Mouse (Mus musculus) CH12.LX (cell line): ENCODE results near the gene Otogl. TPM values are rescaled to one million over a fixed set of nuclear protein-coding genes. Genes with fewer than 3 reads are reported as not detected.

Experiments used
- DNase-seq: peaks from one replicate; pipeline ENCODE4 v3.0.0-alpha.2; 2013; ENCODE audit errors: extremely low read depth
- H3K27ac ChIP-seq: 2 replicates; pipeline ENCODE4 v1.5.1; 2012; ENCODE audit warnings: low read depth, mild to moderate bottlenecking, control low read depth, moderate library complexity; ENCODE audit not compliant: insufficient read depth
- H3K27me3 ChIP-seq: replicated peaks from 2 replicates; pipeline ENCODE3; 2012; ENCODE audit warnings: inconsistent platforms
- H3K36me3 ChIP-seq, 2 experiments: replicated peaks in 1 of 2; 2 replicates each; pipeline versions ENCODE3 to v1.6.1; 2012; ENCODE audit warnings: inconsistent platforms in 1 of 2, low read length in 1 of 2, mild to moderate bottlenecking in 1 of 2, mixed read lengths in 1 of 2, moderate library complexity in 1 of 2; ENCODE audit not compliant: control insufficient read depth in 1 of 2, insufficient read depth in 1 of 2
- H3K4me1 ChIP-seq, 2 experiments: 2 replicates each; pipeline ENCODE4 v1.6.1; 2012; ENCODE audit warnings: inconsistent platforms in 1 of 2, moderate library complexity in 1 of 2; ENCODE audit not compliant: insufficient read depth in 2 of 2, control insufficient read depth in 1 of 2
- H3K4me2 ChIP-seq: 2 replicates; pipeline ENCODE4 v1.6.1; 2012; ENCODE audit warnings: low read depth, mild to moderate bottlenecking, control low read depth; ENCODE audit not compliant: poor library complexity, insufficient read depth, severe bottlenecking
- H3K4me3 ChIP-seq, 3 experiments: fragments of 150-350 bp in 1 of 3; sonication (generic) in 1 of 3; replicated peaks in 1 of 3; 2 replicates each; pipeline versions ENCODE3 to v1.5.1; 2011 to 2012; ENCODE audit warnings: low read depth in 2 of 3, low read length in 2 of 3, mild to moderate bottlenecking in 2 of 3, moderate library complexity in 2 of 3, control low read depth in 1 of 3, improper control_type of control experiment in 1 of 3, inconsistent platforms in 1 of 3, mixed read lengths in 1 of 3; ENCODE audit not compliant: poor library complexity in 1 of 3
- H3K79me2 ChIP-seq: replicated peaks from 2 replicates; pipeline ENCODE4 v1.6.1; 2012; ENCODE audit warnings: mild to moderate bottlenecking, moderate library complexity; ENCODE audit not compliant: control insufficient read depth, poor library complexity, insufficient read depth, severe bottlenecking; ENCODE audit errors: extremely low read depth
- H3K9ac ChIP-seq: 2 replicates; pipeline ENCODE4 v1.6.1; 2012; ENCODE audit warnings: low read depth, mild to moderate bottlenecking, control low read depth, moderate library complexity; ENCODE audit not compliant: insufficient read depth
- H3K9me3 ChIP-seq: replicated peaks from 2 replicates; pipeline ENCODE3; 2012; ENCODE audit warnings: low read length, inconsistent platforms, mixed read lengths
- BHLHE40 ChIP-seq: IDR thresholded peaks from 2 replicates; pipeline ENCODE4 v1.6.1; 2011; ENCODE audit warnings: mild to moderate bottlenecking, low read depth, low read length, improper control_type of control experiment
- CHD1 ChIP-seq: IDR thresholded peaks from 2 replicates; pipeline ENCODE4 v1.6.1; 2012; ENCODE audit warnings: low read depth, low read length, improper control_type of control experiment, inconsistent platforms
- CHD2 ChIP-seq: IDR thresholded peaks from 2 replicates; pipeline ENCODE4 v1.6.1; 2011; ENCODE audit warnings: low read length, improper control_type of control experiment
- CTCF ChIP-seq, 2 experiments: IDR thresholded peaks in 1 of 2; conservative IDR thresholded peaks in 1 of 2; 2 replicates each; pipeline ENCODE4 v1.5.1; 2011 to 2012; ENCODE audit warnings: low read depth in 2 of 2, low read length in 2 of 2, improper control_type of control experiment in 1 of 2, inconsistent platforms in 1 of 2, mild to moderate bottlenecking in 1 of 2, moderate library complexity in 1 of 2
- E2F4 ChIP-seq: IDR thresholded peaks from 2 replicates; pipeline ENCODE4 v1.6.1; 2011; ENCODE audit warnings: low read depth, low read length, improper control_type of control experiment; ENCODE audit not compliant: insufficient replicate concordance
- ELF1 ChIP-seq: IDR thresholded peaks from 2 replicates; pipeline ENCODE4 v1.6.1; 2014; ENCODE audit warnings: low read depth, mild to moderate bottlenecking, inconsistent platforms, low read length, improper control_type of control experiment
- GABPA ChIP-seq: IDR thresholded peaks from 2 replicates; pipeline ENCODE4 v1.6.1; 2012; ENCODE audit warnings: low read depth, low read length, improper control_type of control experiment, inconsistent platforms; ENCODE audit not compliant: insufficient replicate concordance
- IRF4 ChIP-seq: IDR thresholded peaks from 2 replicates; pipeline ENCODE4 v1.6.1; 2014; ENCODE audit warnings: low read depth, mild to moderate bottlenecking, inconsistent platforms, low read length, improper control_type of control experiment
- JUN ChIP-seq: IDR thresholded peaks from 2 replicates; pipeline ENCODE4 v1.6.1; 2011; ENCODE audit warnings: low read depth, mild to moderate bottlenecking, low read length, improper control_type of control experiment, moderate library complexity; ENCODE audit not compliant: insufficient read depth
- MXI1 ChIP-seq: IDR thresholded peaks from 2 replicates; pipeline ENCODE4 v1.6.1; 2011; ENCODE audit warnings: mild to moderate bottlenecking, low read depth, low read length, improper control_type of control experiment
- MYC ChIP-seq: IDR thresholded peaks from 2 replicates; pipeline ENCODE4 v1.6.1; 2011; ENCODE audit warnings: low read depth, mild to moderate bottlenecking, improper control_type of control experiment, low read length
- POLR2A ChIP-seq: IDR thresholded peaks from 2 replicates; pipeline ENCODE4 v1.6.1; 2011; ENCODE audit warnings: low read depth, mild to moderate bottlenecking, improper control_type of control experiment, low read length
- RAD21 ChIP-seq: IDR thresholded peaks from 2 replicates; pipeline ENCODE4 v1.6.1; 2011; ENCODE audit warnings: low read depth, mild to moderate bottlenecking, low read length, improper control_type of control experiment, moderate library complexity
- RCOR1 ChIP-seq: conservative IDR thresholded peaks from 2 replicates; pipeline ENCODE4 v1.6.1; 2012; ENCODE audit warnings: low read depth, mild to moderate bottlenecking, inconsistent platforms, low read length, improper control_type of control experiment
- SMC3 ChIP-seq: IDR thresholded peaks from 2 replicates; pipeline ENCODE4 v1.6.1; 2011; ENCODE audit warnings: low read depth, low read length, improper control_type of control experiment
- TBP ChIP-seq: conservative IDR thresholded peaks from 2 replicates; pipeline ENCODE4 v1.6.1; 2011; ENCODE audit warnings: low read depth, low read length, improper control_type of control experiment
- USF1 ChIP-seq: IDR thresholded peaks from 2 replicates; pipeline ENCODE4 v1.6.1; 2014; ENCODE audit warnings: low read depth, mild to moderate bottlenecking, inconsistent platforms, low read length, improper control_type of control experiment
- ZC3H11A ChIP-seq: IDR thresholded peaks from 2 replicates; pipeline ENCODE4 v1.6.1; 2012; ENCODE audit warnings: low read depth, mild to moderate bottlenecking, inconsistent platforms, low read length, improper control_type of control experiment
- ZKSCAN1 ChIP-seq: IDR thresholded peaks from 2 replicates; pipeline ENCODE4 v1.6.1; 2012; ENCODE audit warnings: low read depth, inconsistent platforms, low read length, improper control_type of control experiment, borderline replicate concordance
- ZNF384 ChIP-seq: IDR thresholded peaks from 2 replicates; pipeline ENCODE4 v1.6.1; 2012; ENCODE audit warnings: low read depth, low read length, improper control_type of control experiment, inconsistent platforms
- dilution Hi-C: fragments of 300-500 bp; cut with MboI; formaldehyde crosslinking; loops from 2 replicates; pipeline ENCODE4 v1.14.3; 2020; ENCODE audit warnings: low sequenced_read_pairs; ENCODE audit not compliant: extremely low pct_unique_long_range_greater_than_20kb, extremely low pct_ligation_motif_present
- in situ Hi-C: fragments of 300-500 bp; cut with MboI; formaldehyde crosslinking; loops from 3 replicates; pipeline ENCODE4 v1.14.3; 2019; ENCODE audit warnings: low sequenced_read_pairs, low pct_ligation_motif_present, low pct_unique_long_range_greater_than_20kb, mixed read lengths
- polyA plus RNA-seq: library from polyadenylated mRNA; unstranded; fragments of >175 nt; gene quantifications from 2 replicates; pipeline ENCODE4 v1.2.1, GENCODE M21; 2012; ENCODE audit warnings: low read depth; ENCODE audit not compliant: insufficient read length
- total RNA-seq, 2 experiments: library from RNA; depleted of rRNA; stranded (reverse); fragments of 300-350 nt in 1 of 2; fragments of >200 nt in 1 of 2; gene quantifications; 2 replicates each; pipeline ENCODE4 v1.2.3; 2012 to 2014

Gene Otogl
- total and polyA plus RNA-seq, 3 experiments = 1.1 to 3.2 (median 2.1) TPM

GRCm38 (mm10) chr10:107735448-107735847, 176.5 kb downstream of the Otogl start:
- dilution Hi-C loops = no loop called here
- H3K9ac ChIP-seq = no peak overlapping the region
- no peak for DNase-seq
- in situ Hi-C loops = no loop called here
- H3K36me3 ChIP-seq = no peaks in the 10 kb centered on the region
- H3K79me2 ChIP-seq = no peaks in the 10 kb centered on the region
- no peak for TF ChIP-seq ZNF384
- TF ChIP-seq, all 38 proteins: peak for 0
- Histone ChIP-seq H3K4me1 (no peaks in the 10 kb centered on the region), H3K4me3 (no peak overlapping the region), H3K27me3 (no peaks in the 10 kb centered on the region), H3K4me2 (no peak overlapping the region), H3K27ac (no peak overlapping the region), H3K9me3 (no peaks in the 10 kb centered on the region)

- no peaks in the 10 kb centered on the region for H3K9me3 ChIP-seq
- no peak overlapping the region for H3K27ac ChIP-seq
- H3K79me2 ChIP-seq = no peaks in the 10 kb centered on the region
- H3K4me2 ChIP-seq = no peak overlapping the region
- no peak overlapping the region for H3K9ac ChIP-seq
- H3K36me3 ChIP-seq = no peaks in the 10 kb centered on the region
- in situ Hi-C loops (no loop called here), dilution Hi-C loops (no loop called here)
- DNase-seq = no peak
- no peak overlapping the region for H3K4me3 ChIP-seq
- TF ChIP-seq CTCF (conservative IDR thresholded peaks at IDR 0.05 in 1 of 2, IDR thresholded peaks at IDR 0.05 in 1 of 2; ENCODE audit: low read depth in 2 of 2, low read length in 2 of 2) = no peak
- no peak for TF ChIP-seq ZNF384
- TF ChIP-seq MXI1 = no peak
- no peak for TF ChIP-seq SMC3
- no peak for TF ChIP-seq GABPA
- TF ChIP-seq IRF4 = no peak
- H3K4me1 ChIP-seq = no peaks in the 10 kb centered on the region
- H3K27me3 ChIP-seq = no peaks in the 10 kb centered on the region
These were observed 177.6 kb downstream of the Otogl start for GRCm38 (mm10) chr10:107734327-107734726.

- in situ Hi-C loops = no loop called here
- no peak for DNase-seq
These were observed 186.3 kb downstream of the Otogl start for GRCm38 (mm10) chr10:107725631-107726030.

GRCm38 (mm10) chr10:107719806-107720205, 192.1 kb downstream of the Otogl start, which contains the start of gene Ptprq:
Gene Ptprq, minus strand, starts transcription at chr10:107720051.
- in situ Hi-C loops (no loop called here), dilution Hi-C loops (no loop called here)
- H3K9me3 ChIP-seq = no peaks in the 10 kb centered on the region
- no peak within 1 kb of the TSS for H3K27ac ChIP-seq
- TF ChIP-seq TBP = no peak
- TF ChIP-seq CHD2 = no peak
- no peak for TF ChIP-seq MYC
- no peak for TF ChIP-seq ZNF384
- no peak for TF ChIP-seq RAD21
- no peak for TF ChIP-seq POLR2A
- TF ChIP-seq JUN = no peak
- TF ChIP-seq ZC3H11A = no peak
- no peak for TF ChIP-seq ZKSCAN1
- no peak for TF ChIP-seq IRF4
- no peak for TF ChIP-seq CHD1
- TF ChIP-seq BHLHE40 = no peak
- TF ChIP-seq USF1 = no peak
- no peak for TF ChIP-seq RCOR1
- no peak for TF ChIP-seq ELF1
- no peaks in the 10 kb centered on the region for H3K4me1 ChIP-seq
- no peaks in the 10 kb centered on the region for H3K36me3 ChIP-seq
- no peaks in the 10 kb centered on the region for H3K27me3 ChIP-seq
- no peak within 1 kb of the TSS for H3K9ac ChIP-seq
- no peak within 1 kb of the TSS for H3K4me3 ChIP-seq
- H3K4me2 ChIP-seq = no peak within 1 kb of the TSS
- no peak for DNase-seq
- no peaks in the 10 kb centered on the region for H3K79me2 ChIP-seq

More at GRCm38 (mm10) chr10:107725631-107726030, 186.3 kb downstream of the Otogl start:
- TF ChIP-seq GABPA = no peak
- TF ChIP-seq E2F4 = no peak
- no peak overlapping the region for H3K4me2 ChIP-seq
- H3K27me3 ChIP-seq = no peaks in the 10 kb centered on the region
- dilution Hi-C loops = no loop called here
- no peaks in the 10 kb centered on the region for H3K36me3 ChIP-seq
- no peaks in the 10 kb centered on the region for H3K79me2 ChIP-seq
- no peak overlapping the region for H3K4me3 ChIP-seq
- H3K27ac ChIP-seq = no peak overlapping the region
- H3K4me1 ChIP-seq = no peaks in the 10 kb centered on the region
- H3K9me3 ChIP-seq = no peaks in the 10 kb centered on the region
- H3K9ac ChIP-seq = no peak overlapping the region
